Mouse (Mus musculus): ENCODE measurements around the gene Nbdy. TPM values are rescaled to one million over a fixed set of nuclear protein-coding genes. Genes with fewer than 3 reads are reported as not detected.

Gene Nbdy
- polyA plus RNA-seq, 1 experiment from 2014 or later, result 78.4 TPM

Other genes with a start within 250 kb of the Nbdy start
- gene Ubqln2, start 225.4 kb upstream of the Nbdy start, polyA plus RNA-seq (2016; fragmentation: Nextera tagmentation; extraction: Ambion mirVana), result 55.1 and 63.9 TPM in 2 replicates
- gene Cypt3, start 165.0 kb upstream of the Nbdy start, polyA plus RNA-seq (2016; fragmentation: Nextera tagmentation; extraction: Ambion mirVana), result not detected in 2 replicates
- gene Kctd12b, start 27.2 kb upstream of the Nbdy start, polyA plus RNA-seq (2016; fragmentation: Nextera tagmentation; extraction: Ambion mirVana), result 2.4 and 2.9 TPM in 2 replicates
- 15.3 and 17.1 TPM in 2 replicates for gene Spin2c, start 108.6 kb downstream of the Nbdy start, polyA plus RNA-seq (2016; fragmentation: Nextera tagmentation; extraction: Ambion mirVana)